Mouse (Mus musculus) midbrain, postnatal 0 days (tissue): Measurements from ENCODE around the gene Rbm7. TPM values are rescaled to one million over a fixed set of nuclear protein-coding genes. Genes with fewer than 3 reads are reported as not detected.
"Not testable (repeated sequence)": the region's sequence is repeated elsewhere in the genome, so short reads cannot be mapped to it uniquely, and the experiment has no call there.

Source experiments
- ATAC-seq: fragments of 200-750 bp; cut with Nextera tagmentation; 2 replicates; pipeline ENCODE4 v1.8.0; 2017; ENCODE audit warnings: moderate number of reproducible peaks, mild to moderate bottlenecking, moderate TSS enrichment, moderate library complexity; ENCODE audit not compliant: low FRiP score
- DNase-seq: peaks from one replicate; pipeline ENCODE4 v3.0.0-alpha.2; 2015; ENCODE audit warnings: low spot score
- H3K27ac ChIP-seq: fragments of 300-500 bp; sonication (generic); 2 replicates; pipeline ENCODE4 v1.5.1; 2014; ENCODE audit warnings: low read depth, mild to moderate bottlenecking, low read length, mixed read lengths
- H3K27me3 ChIP-seq: fragments of 300-500 bp; sonication (generic); 2 replicates; pipeline ENCODE4 v1.6.1; 2014; ENCODE audit warnings: low read length, control low read depth, mixed read lengths; ENCODE audit not compliant: insufficient read depth
- H3K36me3 ChIP-seq: fragments of 300-500 bp; sonication (generic); 2 replicates; pipeline ENCODE4 v1.6.1; 2014; ENCODE audit warnings: low read length, control low read depth, mixed read lengths; ENCODE audit not compliant: insufficient read depth
- H3K4me1 ChIP-seq: fragments of 300-500 bp; sonication (generic); 2 replicates; pipeline ENCODE4 v1.6.1; 2014; ENCODE audit warnings: mild to moderate bottlenecking, control low read depth, antibody characterized with exemption, low read length, mixed read lengths; ENCODE audit not compliant: insufficient read depth
- H3K4me2 ChIP-seq: fragments of 300-500 bp; sonication (generic); 2 replicates; pipeline ENCODE4 v1.6.1; 2014; ENCODE audit warnings: low read depth, mild to moderate bottlenecking, low read length, mixed read lengths; ENCODE audit not compliant: poor library complexity, severe bottlenecking
- H3K4me3 ChIP-seq: fragments of 300-500 bp; sonication (generic); 2 replicates; pipeline ENCODE4 v1.5.1; 2014; ENCODE audit warnings: low read depth, mild to moderate bottlenecking, low read length, moderate library complexity
- H3K9ac ChIP-seq: fragments of 300-500 bp; sonication (generic); replicated peaks from 2 replicates; pipeline ENCODE4 v1.6.1; 2014; ENCODE audit warnings: mild to moderate bottlenecking, low read length, moderate library complexity, mixed read lengths; ENCODE audit not compliant: poor library complexity, severe bottlenecking
- H3K9me3 ChIP-seq: fragments of 300-500 bp; sonication (generic); 2 replicates; pipeline ENCODE4 v1.6.1; 2016; ENCODE audit warnings: low read length, control low read depth
- CTCF ChIP-seq: IDR thresholded peaks from 2 replicates; pipeline ENCODE4 v1.5.1; 2016; ENCODE audit warnings: antibody characterized with exemption, mild to moderate bottlenecking
- WGBS: fragments of 180-500 bp; shearing (Covaris S2); extraction: QIAGEN DNeasy Blood & Tissue Kit; methylation state at CpG from one replicate; pipeline ENCODE4 v1.1.7; 2014; 5-methylcytosine and 5-hydroxymethylcytosine counted together
- polyA plus RNA-seq: library from polyadenylated mRNA; unstranded; fragments of >200 nt; fragmentation: Nextera tagmentation; extraction: Ambion mirVana; gene quantifications from 2 replicates; pipeline ENCODE4 v1.2.1, GENCODE M21; 2015
- total RNA-seq: library from RNA; depleted of rRNA; stranded (reverse); fragments of >200 nt; gene quantifications from 2 replicates; pipeline ENCODE4 v1.2.3, GENCODE M21; 2014

Rbm7 gene
- total and polyA plus RNA-seq, 2 experiments from 2014 or later: 36.9 to 70.8 TPM

DNA sequence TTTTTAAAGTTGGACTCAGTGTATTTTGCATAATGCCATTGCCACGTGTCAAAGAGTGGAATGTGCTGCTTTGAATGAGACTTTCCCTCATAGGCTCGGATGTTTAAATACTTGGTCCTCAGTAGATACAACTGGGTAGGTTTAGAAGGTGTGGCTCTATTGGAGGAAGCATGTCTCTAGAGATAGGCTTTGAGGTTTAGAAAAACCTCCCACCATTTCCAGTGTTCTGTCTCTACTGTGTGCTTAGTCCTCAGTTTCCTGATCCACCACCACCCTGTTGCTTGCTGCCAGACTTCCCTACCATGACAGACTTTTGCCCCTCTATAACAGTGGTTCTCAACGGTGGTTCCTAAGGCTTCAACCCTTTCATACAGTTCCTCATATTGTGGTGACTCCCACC is 37.1 kb upstream of the Rbm7 start:
- no peaks in the 10 kb centered on the region for H3K36me3 ChIP-seq
- 58% methylated on average over 3 of the region's 3 CpGs for WGBS
- H3K4me2 ChIP-seq: no peak overlapping the region
- no peak overlapping the region for H3K4me3 ChIP-seq
- H3K9ac ChIP-seq: no peak overlapping the region
- H3K27ac ChIP-seq: no peak overlapping the region
- TF ChIP-seq CTCF: no peak
- DNase-seq: no peak
- H3K4me1 ChIP-seq: no peaks in the 10 kb centered on the region
- no peaks in the 10 kb centered on the region for H3K9me3 ChIP-seq
- H3K27me3 ChIP-seq: no peaks in the 10 kb centered on the region
- no peak for ATAC-seq

DNA sequence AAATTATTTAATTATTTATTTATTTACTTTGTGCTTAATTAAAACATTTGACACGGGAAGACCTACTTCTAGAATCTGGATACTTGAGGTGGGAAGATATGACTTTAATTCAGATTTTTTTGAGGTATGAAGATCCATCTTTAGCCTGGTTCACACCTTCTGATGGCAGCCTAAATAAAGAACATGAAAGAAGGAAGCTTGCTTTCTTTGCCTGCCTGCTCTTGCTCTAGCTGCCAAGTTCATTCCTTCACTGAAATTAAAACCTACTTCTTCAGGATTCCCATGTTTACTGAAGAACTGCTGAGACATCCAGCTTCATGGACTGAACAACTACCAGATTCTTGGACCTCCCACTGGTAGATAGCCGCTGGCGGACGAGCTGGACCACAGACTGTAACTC is 36.2 kb upstream of the Rbm7 start:
- H3K36me3 ChIP-seq: no peaks in the 10 kb centered on the region
- H3K9ac ChIP-seq: no peak overlapping the region
- 88% methylated on average over 4 of the region's 4 CpGs for WGBS
- H3K27me3 ChIP-seq: no peaks in the 10 kb centered on the region
- DNase-seq (no peak), ATAC-seq (no peak)
- no peak for TF ChIP-seq CTCF
- no peak overlapping the region for H3K4me2 ChIP-seq
- H3K9me3 ChIP-seq: no peaks in the 10 kb centered on the region
- no peak overlapping the region for H3K27ac ChIP-seq
- H3K4me3 ChIP-seq: no peak overlapping the region
- no peaks in the 10 kb centered on the region for H3K4me1 ChIP-seq

DNA sequence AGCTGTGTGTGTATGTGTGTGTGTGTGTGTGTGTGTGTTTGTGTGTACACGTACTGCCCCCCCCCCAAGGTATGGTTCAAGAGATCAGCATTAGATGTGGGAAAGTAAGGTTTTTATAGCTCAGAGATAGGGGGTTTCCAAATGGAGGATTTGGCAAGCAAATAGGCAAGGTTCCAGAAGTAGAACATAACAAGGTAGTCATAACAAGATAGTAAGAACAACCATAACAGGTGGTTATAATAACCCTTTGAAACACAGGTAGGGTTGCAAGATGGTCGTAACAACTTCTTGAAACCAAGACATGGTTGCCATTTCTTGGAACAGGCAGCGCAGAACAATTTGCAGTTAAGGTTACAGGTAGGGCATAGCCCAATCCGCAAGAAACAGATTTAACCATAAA is 31.4 kb upstream of the Rbm7 start:
- H3K27me3 ChIP-seq: no peaks in the 10 kb centered on the region
- no peak overlapping the region for H3K27ac ChIP-seq
- DNase-seq (no peak), ATAC-seq (no peak)
- TF ChIP-seq CTCF: no peak
- WGBS: 89% methylated on average over 4 of the region's 4 CpGs
- no peak overlapping the region for H3K4me2 ChIP-seq
- H3K4me1 ChIP-seq: no peaks in the 10 kb centered on the region
- no peaks in the 10 kb centered on the region for H3K36me3 ChIP-seq
- no peaks in the 10 kb centered on the region for H3K9me3 ChIP-seq
- H3K4me3 ChIP-seq: no peak overlapping the region
- H3K9ac ChIP-seq: no peak overlapping the region

DNA sequence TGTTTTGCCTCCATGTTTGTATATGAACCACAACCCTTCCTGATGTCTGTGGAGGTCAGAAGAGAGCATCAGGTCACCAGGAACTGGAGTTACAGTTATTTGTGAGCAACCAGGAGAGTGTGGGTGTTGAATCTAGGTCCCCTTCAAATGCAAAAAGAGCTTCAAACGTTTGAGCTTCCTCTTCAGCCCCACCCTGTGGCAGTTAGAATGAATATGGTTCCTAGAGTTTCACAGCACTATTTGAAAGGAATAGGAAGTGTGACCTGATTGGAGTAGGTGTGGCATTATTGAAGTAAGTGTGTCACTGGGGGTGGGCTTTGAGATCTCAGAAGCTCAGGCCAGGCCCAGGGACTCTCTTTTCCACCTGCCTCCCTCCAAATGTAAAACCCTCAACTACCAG is 30.5 kb upstream of the Rbm7 start:
- H3K4me1 ChIP-seq: no peaks in the 10 kb centered on the region
- H3K9ac ChIP-seq: no peak overlapping the region
- 5% methylated on average over 1 of the region's 1 CpGs for WGBS
- H3K4me2 ChIP-seq: no peak overlapping the region
- no peak for DNase-seq
- H3K27ac ChIP-seq: no peak overlapping the region
- H3K36me3 ChIP-seq: no peaks in the 10 kb centered on the region
- no peak for ATAC-seq
- no peaks in the 10 kb centered on the region for H3K27me3 ChIP-seq
- H3K4me3 ChIP-seq: no peak overlapping the region
- no peaks in the 10 kb centered on the region for H3K9me3 ChIP-seq
- no peak for TF ChIP-seq CTCF

DNA sequence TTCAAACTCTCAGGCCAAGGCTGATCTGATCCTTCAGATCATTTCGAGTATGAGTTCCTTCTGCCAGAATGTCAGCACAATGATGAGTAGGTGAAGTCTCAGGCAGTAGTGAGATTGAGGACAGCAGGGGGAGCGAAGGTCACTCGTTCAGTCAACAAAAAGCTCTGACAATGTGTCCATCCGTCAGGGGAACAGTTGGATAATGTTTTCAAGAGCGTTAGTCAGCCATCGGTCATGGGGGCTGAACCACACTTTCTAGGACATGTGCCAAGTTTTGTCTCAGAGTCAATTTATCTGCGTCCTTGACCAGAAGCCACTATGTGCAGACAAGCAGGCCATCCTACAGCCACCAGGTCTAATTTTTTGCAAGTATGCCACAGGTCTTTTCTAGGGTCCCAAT is 25.3 kb upstream of the Rbm7 start:
- H3K4me1 ChIP-seq, H3K27ac ChIP-seq, H3K9ac ChIP-seq, H3K4me3 ChIP-seq, DNase-seq, H3K9me3 ChIP-seq, ATAC-seq, H3K36me3 ChIP-seq, H3K4me2 ChIP-seq, H3K27me3 ChIP-seq: not testable (repeated sequence)
- no CpG with 5 or more reads among the region's 7 CpGs for WGBS

DNA sequence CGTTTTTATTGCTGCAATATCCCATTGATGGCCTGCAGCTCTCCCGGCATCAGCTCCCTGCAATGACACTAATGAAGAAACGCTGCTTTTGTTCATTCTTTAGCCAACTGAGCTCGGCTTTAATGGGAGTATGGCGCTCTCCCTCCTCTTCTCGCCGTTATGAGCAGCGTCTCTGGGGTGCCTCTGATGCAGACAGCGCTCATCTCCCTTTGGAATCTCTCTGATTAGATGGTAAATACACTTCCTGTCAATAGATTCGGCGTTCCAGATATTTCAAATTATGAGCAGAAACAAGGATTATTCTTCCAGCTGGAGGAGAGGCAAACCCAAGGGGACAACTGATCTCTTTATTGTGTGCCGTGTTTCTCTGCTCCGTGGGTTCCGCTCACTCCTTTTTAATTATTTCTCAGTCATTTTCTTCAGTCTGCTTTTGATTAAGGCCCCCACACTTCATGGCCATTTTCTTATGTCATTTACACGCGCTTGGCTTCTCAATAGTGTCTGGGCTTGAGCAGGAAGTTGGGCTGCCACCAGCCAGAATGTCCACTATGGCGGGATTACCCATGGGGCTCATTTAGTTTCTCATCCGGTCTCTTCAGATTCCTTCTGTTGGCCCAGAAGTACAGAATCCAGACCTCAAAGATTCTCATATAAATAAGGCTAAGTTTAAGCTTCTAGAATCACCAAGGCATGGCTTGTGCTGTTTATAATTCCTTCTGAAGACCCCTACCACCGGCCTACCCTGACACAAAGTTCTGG is 22.5 kb upstream of the Rbm7 start:
- peak; percentile 41 for DNase-seq
- Histone ChIP-seq H3K27ac (peak overlapping the region; percentile 18; the same call in 1 of the 2 replicates), H3K36me3 (no peaks in the 10 kb centered on the region), H3K4me1 (no peaks in the 10 kb centered on the region), H3K9me3 (no peaks in the 10 kb centered on the region), H3K9ac (peak overlapping the region; percentile 46; the same call in 1 of the 2 replicates), H3K4me2 (peak overlapping the region; percentile 34; the same call in 1 of the 2 replicates), H3K27me3 (no peaks in the 10 kb centered on the region), H3K4me3 (no peak overlapping the region)
- no peak for ATAC-seq
- WGBS: 41% methylated on average over 19 of the region's 19 CpGs
- TF ChIP-seq CTCF: no peak
